Mouse (Mus musculus) telencephalon, adult 2 months (tissue): ENCODE results near the gene Cda.

Source experiments
- DNase-seq: peaks from one replicate; pipeline ENCODE4 v3.0.0-alpha.2; 2011; ENCODE audit warnings: low read depth, low spot score

The Cda gene

GRCm38 (mm10) chr4:138307739-138308138, 60.1 kb downstream of the Cda start:
- DNase-seq: no peak

GRCm38 (mm10) chr4:138307025-138307424, 60.8 kb downstream of the Cda start:
- DNase-seq: no peak

- DNase-seq: peak; percentile 99
Measured at GRCm38 (mm10) chr4:138304340-138305104, 63.3 kb downstream of the Cda start, which contains the start of gene Ddost. Gene Ddost (plus strand): TSS chr4:138304730.

GRCm38 (mm10) chr4:138303742-138304141, 64.0 kb downstream of the Cda start:
- no peak for DNase-seq

GRCm38 (mm10) chr4:138303011-138303410, 64.8 kb downstream of the Cda start:
- DNase-seq: no peak

- DNase-seq: no peak
Measured at GRCm38 (mm10) chr4:138301271-138301780, 66.5 kb downstream of the Cda start.

- DNase-seq: no peak
Measured at GRCm38 (mm10) chr4:138293949-138294550, 73.7 kb downstream of the Cda start.

- no peak for DNase-seq
Measured at GRCm38 (mm10) chr4:138293261-138293948, 74.4 kb downstream of the Cda start.

- no peak for DNase-seq
Measured at GRCm38 (mm10) chr4:138292028-138292427, 75.8 kb downstream of the Cda start.

GRCm38 (mm10) chr4:138288691-138289090, 79.1 kb downstream of the Cda start:
- DNase-seq: no peak
